Mouse (Mus musculus) bone marrow macrophage, adult 2 months (primary cell): Measurements from ENCODE around the gene Chn2. TPM values are rescaled to one million over a fixed set of nuclear protein-coding genes. Genes with fewer than 3 reads are reported as not detected.
"Not testable (repeated sequence)": the region's sequence is repeated elsewhere in the genome, so short reads cannot be mapped to it uniquely, and the experiment has no call there.

Source experiments
- H3K27ac ChIP-seq: 2 replicates; pipeline ENCODE4 v1.5.1; 2012; ENCODE audit warnings: low read depth, low read length; ENCODE audit not compliant: insufficient read depth
- H3K4me1 ChIP-seq: 2 replicates; pipeline ENCODE4 v1.6.1; 2012; ENCODE audit warnings: low read length; ENCODE audit not compliant: control insufficient read depth, insufficient read depth
- H3K4me3 ChIP-seq: 2 replicates; pipeline ENCODE4 v1.5.1; 2012; ENCODE audit warnings: mild to moderate bottlenecking, low read length, moderate library complexity; ENCODE audit not compliant: insufficient read depth
- CTCF ChIP-seq: IDR thresholded peaks from 2 replicates; pipeline ENCODE4 v1.5.1; 2012; ENCODE audit warnings: low read depth, mild to moderate bottlenecking, low read length, moderate library complexity
- POLR2A ChIP-seq: IDR thresholded peaks from 2 replicates; pipeline ENCODE4 v1.6.1; 2012; ENCODE audit warnings: mild to moderate bottlenecking, low read depth, low read length, borderline replicate concordance
- polyA plus RNA-seq: library from polyadenylated mRNA; stranded (reverse); fragments of >200 nt; gene quantifications from 2 replicates; pipeline ENCODE4 v1.2.4, GENCODE M21; 2012; ENCODE audit not compliant: missing spikeins, insufficient read depth, insufficient read length

The Chn2 gene
- polyA plus RNA-seq, 1 experiment, result 9.5 TPM

- H3K27ac ChIP-seq, result no peak overlapping the region
- no peak overlapping the region for H3K4me3 ChIP-seq
- H3K4me1 ChIP-seq, result peaks cover 30% of the 10 kb centered on the region
- no peak for TF ChIP-seq CTCF
- no peak for TF ChIP-seq POLR2A
Measured at GRCm38 (mm10) chr6:54165863-54166262, 126.5 kb downstream of the Chn2 start.

GRCm38 (mm10) chr6:54166991-54167546 is 127.7 kb downstream of the Chn2 start:
- peaks cover 19% of the 10 kb centered on the region for H3K4me1 ChIP-seq
- TF ChIP-seq CTCF (no peak), POLR2A (no peak)
- no peak overlapping the region for H3K27ac ChIP-seq
- H3K4me3 ChIP-seq, result no peak overlapping the region

GRCm38 (mm10) chr6:54170286-54170894 is 131.0 kb downstream of the Chn2 start:
- Histone ChIP-seq H3K27ac (no peak overlapping the region), H3K4me1 (no peaks in the 10 kb centered on the region), H3K4me3 (no peak overlapping the region)
- TF ChIP-seq POLR2A (no peak), CTCF (no peak)

- no peak overlapping the region for H3K4me3 ChIP-seq
- H3K4me1 ChIP-seq, result no peaks in the 10 kb centered on the region
- TF ChIP-seq POLR2A (no peak), CTCF (no peak)
- no peak overlapping the region for H3K27ac ChIP-seq
Measured at GRCm38 (mm10) chr6:54171385-54171784, 132.0 kb downstream of the Chn2 start.

- Histone ChIP-seq H3K4me1 (peaks cover 10% of the 10 kb centered on the region), H3K4me3 (no peak overlapping the region), H3K27ac (no peak overlapping the region)
- TF ChIP-seq POLR2A (no peak), CTCF (no peak)
Measured at GRCm38 (mm10) chr6:54175473-54176215, 136.3 kb downstream of the Chn2 start.

GRCm38 (mm10) chr6:54177081-54177480 is 137.7 kb downstream of the Chn2 start:
- not testable (repeated sequence) for H3K4me3 ChIP-seq, H3K4me1 ChIP-seq, H3K27ac ChIP-seq

GRCm38 (mm10) chr6:54179056-54179873 is 139.9 kb downstream of the Chn2 start:
- H3K27ac ChIP-seq, result no peak overlapping the region
- no peak for TF ChIP-seq CTCF
- no peak for TF ChIP-seq POLR2A
- H3K4me1 ChIP-seq, result peaks cover 10% of the 10 kb centered on the region
- H3K4me3 ChIP-seq, result no peak overlapping the region

- Histone ChIP-seq H3K4me3 (no peak overlapping the region), H3K4me1 (peaks cover 10% of the 10 kb centered on the region), H3K27ac (no peak overlapping the region)
- no peak for TF ChIP-seq CTCF
- TF ChIP-seq POLR2A, result no peak
Measured at GRCm38 (mm10) chr6:54179874-54180212, 140.5 kb downstream of the Chn2 start.

- Histone ChIP-seq H3K4me1 (peaks cover 8% of the 10 kb centered on the region), H3K27ac (no peak overlapping the region), H3K4me3 (no peak overlapping the region)
- TF ChIP-seq CTCF (no peak), POLR2A (no peak)
Measured at GRCm38 (mm10) chr6:54183825-54184578, 144.6 kb downstream of the Chn2 start.
